Mouse (Mus musculus): ENCODE results near the gene Abhd16a.

Abhd16a gene

GRCm38 (mm10) chr17:35088151-35088550, 912 bp upstream of the Abhd16a start:
- no peak for DNase-seq (ENCODE audit: low spot score)

GRCm38 (mm10) chr17:35090166-35090932, 1.3 kb downstream of the Abhd16a start:
- no peak for DNase-seq (ENCODE audit: low spot score)

- DNase-seq (ENCODE audit: low spot score), result no peak
These were observed 3.5 kb downstream of the Abhd16a start for GRCm38 (mm10) chr17:35092403-35093198.

DNA sequence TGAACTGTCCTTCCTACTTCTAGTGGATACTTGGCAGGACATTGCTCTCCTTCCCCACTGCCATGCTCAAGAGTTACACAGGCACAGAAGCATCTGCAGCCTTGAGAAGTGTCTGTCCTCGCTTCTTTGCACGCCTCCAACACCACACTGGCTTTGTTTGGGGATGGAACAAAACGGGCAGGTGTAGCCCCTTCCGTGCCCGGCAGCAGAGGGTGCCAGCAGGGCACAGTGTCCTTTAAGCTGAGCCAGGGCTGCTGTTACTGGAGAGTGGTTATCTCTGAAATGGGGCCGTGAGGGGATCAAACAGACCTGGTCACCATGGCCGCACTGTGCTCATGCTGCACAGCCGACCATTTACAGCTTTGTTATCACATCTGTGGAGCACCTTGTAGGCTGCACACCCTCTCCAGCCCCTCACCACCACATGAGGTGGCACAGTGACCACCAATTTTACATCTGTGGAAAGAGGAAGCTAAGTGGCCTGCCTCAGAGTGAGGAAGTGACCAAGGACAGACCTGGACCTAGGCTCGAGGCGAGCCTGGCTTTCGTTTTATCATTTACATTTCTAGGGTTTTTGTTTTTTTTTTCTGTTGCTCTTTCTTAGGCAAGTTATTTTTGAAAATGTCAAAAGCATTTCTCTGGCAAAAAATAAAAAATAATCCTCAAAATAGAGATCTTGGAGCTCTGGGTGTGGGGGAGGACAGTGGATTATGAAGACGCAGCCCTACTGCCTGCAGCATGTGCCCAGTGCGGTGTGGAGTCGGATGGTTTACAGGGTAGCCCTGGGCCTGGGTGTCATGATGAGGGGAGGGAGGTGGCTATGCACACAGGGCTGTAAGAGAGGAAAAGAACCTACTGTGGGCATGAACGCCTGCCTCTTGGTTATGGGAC, 5.7 kb downstream of the Abhd16a start:
- no peak for DNase-seq (ENCODE audit: low spot score)

DNA sequence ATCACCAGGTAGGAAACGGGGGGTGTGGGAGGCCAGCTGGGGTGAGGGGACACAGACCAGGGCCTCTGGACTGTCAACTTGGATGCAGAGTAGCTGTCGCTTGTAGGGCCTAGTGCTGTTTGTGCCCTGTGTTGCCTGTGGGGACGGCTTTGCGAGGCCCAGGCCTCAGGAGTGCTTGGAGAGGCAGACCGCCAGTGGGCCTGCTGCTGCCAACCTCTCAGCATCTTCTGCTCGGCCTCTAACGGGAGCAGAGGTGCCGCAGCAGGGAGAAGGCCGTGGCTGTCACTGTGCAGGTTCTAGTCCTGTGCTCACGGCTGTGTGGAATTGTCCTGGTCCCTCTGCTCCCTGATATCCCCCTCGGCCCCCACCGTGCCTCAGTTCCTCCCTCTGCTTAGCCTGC, 7.5 kb downstream of the Abhd16a start:
- no peak for DNase-seq (ENCODE audit: low spot score)

DNA sequence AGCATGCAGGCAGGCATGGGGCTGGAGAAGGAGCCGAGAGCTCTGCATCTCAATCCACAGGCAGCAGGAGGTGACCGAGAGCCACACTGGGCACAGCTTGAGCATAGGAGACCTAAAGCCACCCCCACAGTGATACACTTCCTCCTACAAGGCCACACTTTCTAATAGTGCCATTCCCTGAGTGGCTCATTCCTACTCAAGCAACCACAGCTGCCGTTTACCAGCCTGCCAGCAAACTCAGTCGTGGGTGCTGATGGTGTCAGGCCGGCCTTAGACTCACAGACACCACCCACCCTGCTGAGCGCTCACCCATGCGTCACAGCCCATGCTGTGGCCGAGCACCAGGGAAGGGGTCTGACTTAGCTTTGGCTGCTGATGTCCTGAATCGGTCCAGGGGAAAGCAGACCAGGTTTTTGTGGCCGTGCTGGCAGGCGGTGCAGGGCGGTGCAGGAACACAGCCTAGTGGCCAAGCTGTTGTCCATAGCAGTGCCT, 8.1 kb downstream of the Abhd16a start:
- DNase-seq (ENCODE audit: low spot score), result peak; percentile 43

DNA sequence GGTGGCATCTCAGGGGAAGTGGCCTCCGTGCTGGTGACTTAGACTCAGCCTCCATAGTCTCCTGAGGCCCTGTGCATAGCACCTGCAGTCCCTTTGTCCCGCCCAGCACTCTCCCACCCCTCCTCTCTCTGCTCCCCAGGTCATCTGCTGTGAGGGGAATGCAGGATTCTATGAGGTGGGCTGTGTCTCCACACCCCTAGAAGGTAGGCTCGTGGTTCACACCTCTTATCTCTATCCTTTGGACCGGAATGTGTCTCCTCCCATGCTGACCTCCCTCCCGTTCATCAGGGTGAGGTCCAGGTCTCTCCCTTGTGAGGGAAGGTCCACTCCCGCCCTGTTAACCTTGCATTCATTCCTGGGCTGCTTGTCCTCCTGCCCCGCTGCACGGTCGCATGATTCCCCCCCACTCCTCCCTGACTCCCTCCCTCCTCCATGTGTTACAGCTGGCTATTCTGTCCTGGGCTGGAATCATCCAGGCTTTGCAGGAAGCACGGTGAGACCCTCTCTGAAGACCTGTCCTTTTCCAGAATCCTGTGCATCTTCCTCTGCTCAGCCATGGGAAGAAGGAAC, 11.2 kb downstream of the Abhd16a start:
- no peak for DNase-seq (ENCODE audit: low spot score)

DNA sequence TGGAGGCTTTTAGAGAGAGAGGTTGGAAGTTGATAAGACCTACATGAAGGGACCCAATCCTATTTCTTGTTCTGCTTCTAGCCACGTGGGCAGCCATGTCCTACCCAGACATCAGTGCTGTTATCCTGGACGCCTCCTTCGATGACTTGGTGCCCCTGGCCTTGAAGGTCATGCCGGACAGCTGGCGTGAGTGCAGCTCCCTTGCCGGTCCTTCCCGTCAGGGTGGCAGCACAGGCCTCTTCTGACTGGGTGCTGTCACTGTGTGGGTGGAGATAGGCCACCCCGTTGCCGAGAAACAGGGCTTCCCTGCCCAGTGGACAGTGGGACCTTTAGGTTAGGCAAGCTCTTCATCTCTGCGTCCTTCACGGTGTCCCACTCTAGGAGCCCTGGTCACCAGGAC, 12.1 kb downstream of the Abhd16a start:
- no peak for DNase-seq (ENCODE audit: low spot score)

DNA sequence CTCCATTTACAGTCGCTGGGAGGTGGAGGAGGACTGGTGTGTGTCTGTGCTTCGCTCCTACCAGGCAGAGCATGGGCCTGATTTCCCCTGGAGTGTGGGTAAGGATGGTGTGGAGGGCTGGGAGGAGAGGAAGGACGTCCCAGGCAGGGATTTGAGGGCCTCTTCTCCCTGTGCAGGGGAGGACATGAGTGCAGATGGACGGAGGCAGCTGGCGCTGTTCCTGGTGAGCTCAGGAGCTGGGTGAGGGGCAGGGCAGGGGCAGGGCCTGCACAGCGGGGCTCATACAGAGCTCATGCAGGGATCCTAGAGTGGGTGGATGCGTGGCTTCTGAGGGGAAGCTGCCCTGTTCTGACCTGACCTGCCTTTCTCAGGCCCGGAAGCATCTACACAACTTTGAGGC, 13.2 kb downstream of the Abhd16a start:
- no peak for DNase-seq (ENCODE audit: low spot score)

GRCm38 (mm10) chr17:35103221-35103690, 14.2 kb downstream of the Abhd16a start:
- DNase-seq (ENCODE audit: low spot score), result no peak

DNA sequence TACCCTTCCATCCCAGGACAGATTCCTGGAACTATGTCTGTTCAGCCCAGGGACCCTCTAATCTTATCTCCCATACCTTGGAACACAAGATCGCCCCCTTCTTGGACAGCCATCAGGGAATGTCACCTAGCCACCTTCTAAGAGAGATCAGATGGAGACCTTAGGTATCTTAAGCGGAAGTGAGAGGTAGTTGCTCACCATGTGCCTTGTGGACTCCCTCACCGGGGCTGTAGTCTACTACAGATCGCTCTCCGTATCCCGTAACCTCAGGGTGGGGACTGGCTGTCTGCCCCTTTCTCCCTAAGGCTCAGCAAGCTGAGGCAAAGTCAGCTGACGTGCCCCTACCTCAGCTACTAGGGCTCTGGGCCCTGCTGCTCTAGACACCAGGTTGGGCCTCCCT, 15.0 kb downstream of the Abhd16a start:
- no peak for DNase-seq (ENCODE audit: low spot score)

- DNase-seq (ENCODE audit: low spot score), result no peak
These were observed 15.7 kb downstream of the Abhd16a start for GRCm38 (mm10) chr17:35104754-35105153.

GRCm38 (mm10) chr17:35105740-35106389, 16.8 kb downstream of the Abhd16a start:
- DNase-seq (ENCODE audit: low spot score), result no peak

DNA sequence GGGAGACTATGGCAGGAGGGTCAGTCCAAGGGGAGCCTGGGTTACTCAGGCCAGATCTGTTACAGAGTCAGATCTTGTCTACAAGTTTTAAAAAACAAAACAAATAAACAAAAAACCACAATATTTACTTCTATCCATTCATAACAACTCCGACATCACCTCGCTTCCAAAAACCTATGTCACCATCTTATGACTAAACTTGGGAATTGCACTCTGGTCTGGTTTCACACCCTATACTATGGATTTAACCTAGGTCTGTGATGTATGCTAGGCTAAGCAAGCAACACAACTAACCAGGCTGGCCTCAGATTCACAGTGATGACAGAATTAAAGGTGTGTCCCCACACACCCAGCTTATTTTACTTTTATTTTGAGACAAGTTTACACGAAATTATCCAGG, 17.5 kb downstream of the Abhd16a start:
- no peak for DNase-seq (ENCODE audit: low spot score)

- no peak for DNase-seq (ENCODE audit: low spot score)
These were observed 19.0 kb downstream of the Abhd16a start, which contains the start of gene Ly6g5c for GRCm38 (mm10) chr17:35108097-35108496. Gene Ly6g5c (plus strand): TSS chr17:35108279.

GRCm38 (mm10) chr17:35111774-35112173, 22.7 kb downstream of the Abhd16a start:
- no peak for DNase-seq (ENCODE audit: low spot score)

GRCm38 (mm10) chr17:35115046-35116019, 26.3 kb downstream of the Abhd16a start, which contains the start of gene Ly6g5b:
Gene Ly6g5b (minus strand): TSS chr17:35115428.
- no peak for DNase-seq (ENCODE audit: low spot score)

- DNase-seq (ENCODE audit: low spot score), result no peak
These were observed 31.7 kb downstream of the Abhd16a start for GRCm38 (mm10) chr17:35120745-35121142.

- peak; percentile 97 for DNase-seq (ENCODE audit: low spot score)
These were observed 32.2 kb downstream of the Abhd16a start, which contains the start of gene Gpank1 for GRCm38 (mm10) chr17:35121143-35121799. Gene Gpank1 (plus strand): TSS chr17:35121455.

All from layer of hippocampus, adult 11-12 months (tissue).